Mouse (Mus musculus): ENCODE measurements around the gene Zscan2.
A peak's percentile ranks its signal among the peaks of the same experiment; 100 is the strongest.

The Zscan2 gene

DNA sequence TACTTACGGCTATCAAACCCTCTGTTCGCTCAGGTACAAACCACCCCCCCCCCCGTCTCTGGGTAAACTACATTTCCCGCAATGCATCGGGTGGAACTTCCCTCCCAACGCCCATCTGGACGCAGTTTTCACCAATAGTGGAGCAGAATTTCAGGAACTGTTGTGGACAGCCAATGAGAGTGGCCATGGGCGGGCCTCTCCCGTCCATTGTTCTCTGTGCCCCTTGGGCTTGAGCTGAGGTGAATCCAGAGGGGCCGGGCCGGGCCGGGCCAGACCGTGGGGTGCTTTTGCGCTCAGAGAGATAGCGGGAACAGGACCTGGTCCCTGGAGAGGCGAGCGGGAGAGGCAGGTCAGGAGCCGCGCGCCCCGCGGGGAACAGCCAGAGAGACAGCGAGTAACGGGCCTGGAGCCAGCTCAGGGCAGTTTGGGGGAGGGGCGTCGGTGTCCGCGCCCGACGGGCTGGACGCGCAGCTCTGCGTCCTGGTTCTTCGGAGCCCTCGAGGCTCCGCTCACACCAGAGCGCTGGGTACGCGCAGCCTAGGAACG is at the start of gene Zscan2:
Gene Zscan2 (plus strand): TSS at position 192 of the 546 bp plus-strand sequence.
- peak; percentile 95 for DNase-seq (ENCODE audit: low spot score)

DNA sequence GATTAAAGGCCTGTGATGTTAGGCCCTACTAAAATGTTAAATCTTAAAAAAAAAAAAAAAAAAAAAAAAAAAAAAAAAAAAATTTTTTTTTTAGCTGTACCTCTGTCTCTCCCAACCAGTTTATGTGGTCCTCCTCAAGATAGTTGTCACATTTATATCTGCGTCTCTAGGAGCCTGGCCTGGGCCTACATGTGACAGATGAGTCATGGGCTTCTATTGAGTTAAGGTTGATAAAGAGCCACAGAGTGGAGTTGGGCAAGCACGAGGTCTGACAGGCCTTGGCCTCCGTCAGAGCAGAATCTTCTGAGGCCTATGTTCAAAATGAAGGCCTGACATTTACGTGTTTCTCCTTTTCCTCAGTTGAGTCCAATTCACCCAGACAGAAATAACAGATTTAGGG is 47.3 kb upstream of the Zscan2 start:
- DNase-seq (ENCODE audit: low spot score) = no peak

DNA sequence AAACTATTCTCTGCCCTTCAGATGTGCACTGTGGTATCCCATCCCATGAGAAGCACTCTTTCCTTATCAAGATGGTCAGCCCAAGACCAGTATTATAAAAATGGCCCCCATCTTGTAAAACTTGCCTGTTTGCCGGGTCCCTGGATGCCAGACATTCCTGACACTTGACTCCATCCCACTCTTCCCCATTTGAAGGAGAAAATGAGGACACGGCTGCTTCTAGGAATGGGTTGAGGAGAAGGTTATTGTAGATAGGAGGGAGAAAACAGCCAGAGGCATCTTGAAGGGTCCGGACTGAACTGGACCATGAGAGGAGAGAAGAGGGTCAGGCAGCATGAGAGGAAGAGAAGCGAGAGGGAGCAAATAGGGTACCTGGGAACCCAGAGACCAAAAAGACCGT is 44.1 kb upstream of the Zscan2 start:
- no peak for DNase-seq (ENCODE audit: low spot score)

DNA sequence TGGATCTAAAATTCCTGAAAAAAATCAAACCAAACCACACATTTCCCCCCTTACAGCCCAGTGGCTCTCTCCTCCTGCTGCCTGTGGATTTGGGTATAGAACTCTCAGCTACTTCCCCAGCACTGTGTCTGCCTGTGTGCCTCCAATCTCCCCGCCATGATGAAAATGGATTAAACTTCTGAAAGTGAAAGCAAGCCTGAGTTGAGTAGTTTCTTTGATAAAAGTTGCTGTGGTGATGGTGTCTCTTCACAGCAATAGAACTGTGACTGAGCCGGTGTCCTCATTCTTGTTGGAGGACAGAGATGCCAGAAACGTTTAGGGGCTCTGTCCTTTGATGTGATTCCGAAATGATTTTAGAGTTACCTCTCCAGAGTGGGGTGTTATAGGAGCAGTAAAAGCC is 39.9 kb upstream of the Zscan2 start:
- DNase-seq (ENCODE audit: low spot score) = no peak

DNA sequence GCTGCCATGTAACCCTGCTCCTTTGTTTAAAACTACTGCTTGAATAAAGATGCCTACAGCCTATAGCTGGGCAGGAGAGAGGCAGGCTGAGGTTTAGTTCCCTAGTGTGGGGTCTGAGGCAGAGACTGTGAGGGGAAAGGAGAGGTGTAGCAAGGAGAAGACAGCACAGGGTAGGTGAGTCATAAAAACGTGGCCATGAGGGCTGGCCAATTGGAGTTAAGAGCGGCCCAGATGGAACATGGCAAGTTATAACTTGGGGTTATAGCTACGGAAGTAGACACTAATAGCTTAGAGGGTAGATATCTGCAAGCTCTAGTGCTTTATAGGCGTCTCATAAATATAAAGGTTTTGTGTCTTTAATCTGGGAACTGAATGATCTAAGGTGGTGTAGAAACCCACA is 37.5 kb upstream of the Zscan2 start:
- DNase-seq (ENCODE audit: low spot score) = no peak

DNA sequence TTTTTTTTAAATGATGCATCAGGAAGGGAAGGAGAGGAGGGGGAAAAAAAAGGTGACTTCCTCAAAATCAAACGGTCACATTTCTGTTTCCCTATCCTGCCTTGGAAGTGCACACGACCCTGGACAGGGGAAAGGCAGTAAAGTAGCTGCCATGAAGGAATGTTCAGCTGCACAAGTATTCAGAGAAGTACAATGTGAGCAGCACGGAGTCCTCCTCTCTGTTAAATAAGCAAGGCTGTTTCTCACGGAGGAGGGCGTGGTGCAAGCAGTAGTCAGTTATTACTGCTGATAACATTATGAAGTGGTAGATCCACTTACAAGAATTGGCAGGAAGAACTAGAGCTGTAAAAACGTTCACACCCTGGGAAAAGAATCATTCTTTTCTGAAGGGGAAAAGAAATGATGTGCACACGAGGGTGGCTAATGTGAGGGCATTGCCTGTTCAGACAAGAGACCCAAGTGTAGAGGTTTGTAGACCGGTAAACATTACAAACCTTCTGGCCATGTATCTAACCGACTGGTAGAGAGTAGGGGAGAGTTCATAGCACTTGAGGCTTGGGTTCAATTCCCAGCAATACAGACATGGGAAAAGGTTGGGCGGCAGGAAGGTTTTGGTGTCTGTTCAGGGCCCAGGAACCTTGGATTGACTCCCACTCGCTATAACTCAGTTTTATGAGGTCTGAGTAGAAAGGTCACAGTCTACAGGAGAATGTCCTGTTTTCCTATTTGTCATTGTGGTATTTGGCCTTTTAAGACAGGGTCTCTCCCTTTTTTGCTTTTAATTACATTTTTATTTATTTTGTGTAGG is 36.6 kb upstream of the Zscan2 start:
- DNase-seq (ENCODE audit: low spot score) = no peak

DNA sequence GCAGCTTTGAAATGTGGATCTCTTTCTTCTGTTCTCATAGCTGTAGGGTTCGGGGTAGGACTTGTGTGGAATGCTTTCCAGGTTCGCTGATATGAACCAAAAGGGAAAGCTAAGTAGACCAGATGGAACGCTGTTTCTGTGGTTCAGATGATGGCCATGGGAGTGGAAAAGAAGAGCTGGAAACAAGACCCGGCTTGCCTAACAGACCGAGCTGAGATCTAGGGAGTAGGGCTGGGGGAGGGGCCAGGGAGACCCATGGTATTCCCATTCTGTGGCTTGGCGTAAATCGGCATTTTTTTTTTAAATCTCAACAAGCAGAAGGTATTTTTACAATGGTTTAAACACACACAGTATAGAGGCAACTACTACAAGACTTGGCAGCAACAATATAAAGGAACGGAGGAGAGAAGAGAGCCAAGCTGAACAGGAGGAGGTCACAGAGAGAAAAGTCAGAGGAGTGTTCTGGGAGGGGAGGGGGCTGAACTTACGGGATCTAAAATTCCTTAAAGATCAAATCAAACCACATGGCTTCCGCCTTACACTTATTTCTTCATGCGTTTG is 34.8 kb upstream of the Zscan2 start, which contains the start of gene Iqgap1:
Gene Iqgap1 (minus strand): TSS at position 132 of the 561 bp plus-strand sequence.
- no peak for DNase-seq (ENCODE audit: low spot score)

DNA sequence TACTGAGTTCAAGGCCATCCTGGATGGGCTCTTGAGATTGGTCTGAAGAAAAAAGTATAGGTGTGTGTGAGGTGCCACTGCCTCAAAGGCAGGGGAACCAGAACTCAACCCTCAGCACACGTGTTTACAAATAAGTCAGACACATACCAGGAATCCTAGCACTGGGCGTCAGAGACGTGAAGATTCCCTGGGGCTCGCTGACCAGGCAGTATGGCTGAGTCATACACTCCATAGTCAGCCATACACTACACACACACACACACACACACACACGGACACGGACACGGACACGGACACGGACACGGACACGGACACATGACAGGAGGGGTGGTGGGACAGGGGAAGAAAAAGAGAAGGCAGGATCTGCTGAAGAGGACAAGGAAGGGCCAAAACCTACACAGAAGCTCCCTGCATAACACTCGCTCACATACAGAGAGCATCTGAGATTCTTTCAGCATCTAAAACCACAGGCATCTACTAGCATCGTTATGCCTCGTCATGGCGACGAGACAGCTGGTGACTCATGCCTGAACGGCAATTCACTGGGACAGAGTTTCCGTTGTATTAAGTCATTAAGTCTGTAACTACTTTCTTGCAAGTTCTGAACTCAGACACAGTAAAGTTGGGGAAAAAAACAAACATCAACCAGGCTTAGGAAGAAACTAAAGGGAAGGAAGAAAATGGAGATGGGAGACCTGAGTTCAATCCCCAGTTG is 32.4 kb upstream of the Zscan2 start:
- no peak for DNase-seq (ENCODE audit: low spot score)

DNA sequence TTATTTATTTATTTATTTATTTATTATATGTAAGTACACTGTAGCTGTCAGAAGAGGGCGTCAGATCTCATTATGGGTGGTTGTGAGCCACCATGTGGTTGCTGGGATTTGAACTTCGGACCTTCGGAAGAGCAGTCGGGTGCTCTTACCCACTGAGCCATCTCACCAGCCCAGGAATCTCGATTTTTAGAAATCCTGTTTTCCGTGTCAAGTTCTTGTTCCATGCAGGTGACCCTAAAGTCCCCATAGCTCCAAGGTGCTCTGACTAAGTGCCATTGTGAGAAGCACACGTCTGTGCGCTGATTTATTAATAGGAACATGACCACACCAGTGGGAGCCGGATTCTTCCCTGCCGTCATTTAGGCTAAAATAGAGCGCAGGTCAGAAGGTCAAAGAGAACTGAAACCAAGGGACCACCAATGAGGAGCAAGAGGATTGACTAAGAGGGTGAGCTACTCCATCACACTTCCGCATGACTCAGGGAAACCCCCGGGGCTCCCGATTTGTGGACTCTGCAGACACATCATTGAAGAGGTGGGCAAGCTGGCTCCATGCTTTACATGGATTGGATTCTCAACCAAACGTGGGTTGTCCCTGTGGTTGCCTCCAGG is 30.4 kb upstream of the Zscan2 start:
- no peak for DNase-seq (ENCODE audit: low spot score)

DNA sequence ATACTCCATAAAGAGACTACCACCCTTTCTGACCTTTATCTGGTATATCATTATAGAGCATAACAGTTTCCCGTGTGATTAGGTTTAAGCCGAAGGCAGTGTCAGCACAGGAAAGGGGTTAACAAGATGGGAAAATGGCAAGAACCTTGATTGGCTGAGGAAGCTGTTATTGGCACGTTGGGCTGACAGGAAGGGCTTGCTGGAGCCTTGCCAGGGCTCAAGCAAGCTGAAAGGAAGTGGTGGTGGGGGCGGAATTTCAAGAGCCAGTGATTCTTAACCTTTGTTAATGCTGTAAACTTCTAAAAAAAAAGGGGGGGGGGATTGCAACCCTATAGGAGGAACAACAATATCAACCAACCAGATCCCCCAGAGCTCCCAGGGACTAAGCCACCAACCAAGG is 28.5 kb upstream of the Zscan2 start:
- DNase-seq (ENCODE audit: low spot score) = no peak

DNA sequence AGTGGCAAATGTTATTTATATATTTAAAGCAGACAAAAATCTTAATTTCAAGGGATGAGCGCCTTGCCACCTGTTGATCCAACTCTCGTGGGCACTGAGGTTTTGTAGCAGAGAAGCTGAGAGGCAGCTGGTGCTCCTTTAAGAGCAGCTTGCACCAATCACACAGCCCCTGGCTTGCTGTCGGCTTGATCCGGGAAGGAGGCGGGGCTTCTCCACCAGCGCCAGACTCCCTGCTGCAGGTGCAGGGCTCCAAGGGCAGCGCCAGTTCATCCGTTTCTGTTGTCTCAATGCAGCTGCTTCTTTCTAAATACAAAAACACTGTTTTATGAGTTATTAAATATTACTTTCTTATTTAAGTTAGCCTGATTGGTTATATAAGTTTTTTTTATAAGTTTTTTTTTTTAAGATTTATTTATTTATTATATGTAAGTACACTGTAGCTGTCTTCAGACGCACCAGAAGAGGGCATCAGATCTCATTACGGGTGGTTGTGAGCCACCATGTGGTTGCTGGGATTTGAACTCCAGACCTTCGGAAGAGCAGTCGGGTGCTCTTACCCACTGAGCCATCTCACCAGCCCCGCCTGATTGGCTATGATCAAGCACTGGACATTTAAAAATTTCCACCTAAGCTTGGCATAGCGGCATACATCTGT is 27.6 kb upstream of the Zscan2 start:
- DNase-seq (ENCODE audit: low spot score) = peak; percentile 77

DNA sequence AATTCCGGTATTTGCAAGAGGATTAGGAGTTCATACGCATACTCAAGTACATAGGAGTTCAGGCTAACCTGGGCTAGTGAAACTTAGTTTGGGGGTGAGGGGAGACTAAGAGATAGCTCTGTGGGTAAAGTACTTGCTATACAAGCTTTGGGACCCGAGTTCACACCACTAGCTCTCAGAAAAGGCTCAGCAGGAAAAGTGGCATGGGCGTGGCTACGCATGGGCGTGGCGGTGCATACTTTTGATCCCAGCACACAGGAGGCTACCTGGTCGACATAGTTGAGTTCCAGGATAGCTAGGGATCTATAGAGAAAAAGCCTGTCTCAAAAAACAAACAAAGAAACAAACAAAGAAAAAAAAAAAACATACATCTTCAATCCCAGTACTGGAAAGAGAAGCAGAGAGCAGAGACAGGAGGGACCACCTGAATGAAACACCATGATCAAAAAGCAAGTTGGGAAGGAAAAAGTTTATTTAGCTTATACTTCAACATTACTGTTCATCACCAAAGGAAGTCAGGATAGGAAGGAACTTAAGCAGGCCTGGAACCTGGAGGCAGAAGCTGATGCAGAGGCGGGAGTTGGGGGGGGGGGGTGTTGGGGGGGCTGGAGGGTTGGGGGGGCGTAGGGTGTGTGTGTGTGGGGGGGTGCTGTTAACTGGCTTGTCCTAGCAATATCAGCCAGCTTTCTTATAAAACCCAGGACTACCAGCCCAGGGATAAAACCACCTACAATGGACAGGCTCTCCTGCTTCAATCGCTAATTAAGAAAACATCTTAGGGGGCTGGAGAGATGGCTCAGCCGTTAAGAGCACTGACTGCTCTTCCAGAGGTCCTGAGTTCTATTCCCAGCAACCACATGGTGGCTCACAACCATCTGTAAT is 26.8 kb upstream of the Zscan2 start:
- DNase-seq (ENCODE audit: low spot score) = no peak

DNA sequence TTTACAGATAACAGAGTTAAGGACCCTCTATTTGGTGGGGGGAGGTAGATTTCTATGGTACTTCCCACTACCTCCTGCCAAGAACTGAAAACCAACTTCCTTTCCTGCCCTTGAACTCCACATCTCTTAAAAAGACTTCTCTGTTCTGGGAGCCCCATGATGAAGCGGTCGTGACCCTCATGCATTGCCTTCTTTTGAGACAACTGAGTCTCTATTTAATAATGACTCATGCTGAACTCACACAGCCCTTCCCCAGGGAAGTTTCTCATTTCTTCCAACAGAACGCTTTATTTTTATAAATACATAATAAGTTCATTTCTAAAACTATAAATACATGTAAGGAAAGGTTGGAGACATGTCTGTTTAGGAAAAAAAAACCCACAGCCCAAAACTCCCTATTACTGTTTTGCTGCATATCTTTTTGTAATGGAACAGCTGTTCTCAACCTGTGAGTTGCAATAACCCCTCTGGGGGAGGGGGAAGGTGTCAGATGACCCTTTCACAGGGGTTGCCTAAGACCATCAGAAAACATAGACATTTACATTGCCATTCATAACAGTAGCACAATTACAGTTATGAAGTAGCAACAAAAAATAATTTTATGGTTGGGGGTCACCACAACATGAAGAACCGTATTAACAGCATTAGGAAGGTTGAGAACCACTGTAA is 24.6 kb upstream of the Zscan2 start:
- no peak for DNase-seq (ENCODE audit: low spot score)

DNA sequence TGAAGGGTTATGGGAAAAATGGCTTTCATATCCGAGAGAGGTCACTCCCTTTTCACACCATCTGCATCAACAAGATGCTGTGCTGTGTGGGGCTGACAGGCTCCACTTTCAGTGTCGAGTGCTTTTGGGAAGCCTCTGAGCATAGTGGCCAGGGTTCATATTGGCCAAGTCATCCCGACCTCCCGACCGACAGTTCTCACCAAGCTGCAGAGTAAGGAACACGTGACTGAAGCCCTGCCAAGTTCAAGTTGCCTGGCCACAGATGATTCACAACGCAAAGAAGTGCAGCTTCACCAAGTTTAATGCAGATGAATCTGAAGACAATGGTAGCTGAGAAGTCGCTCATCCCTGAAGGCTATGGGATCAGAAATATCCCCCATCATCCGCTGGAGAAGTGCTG is 23.0 kb upstream of the Zscan2 start:
- DNase-seq (ENCODE audit: low spot score) = no peak

DNA sequence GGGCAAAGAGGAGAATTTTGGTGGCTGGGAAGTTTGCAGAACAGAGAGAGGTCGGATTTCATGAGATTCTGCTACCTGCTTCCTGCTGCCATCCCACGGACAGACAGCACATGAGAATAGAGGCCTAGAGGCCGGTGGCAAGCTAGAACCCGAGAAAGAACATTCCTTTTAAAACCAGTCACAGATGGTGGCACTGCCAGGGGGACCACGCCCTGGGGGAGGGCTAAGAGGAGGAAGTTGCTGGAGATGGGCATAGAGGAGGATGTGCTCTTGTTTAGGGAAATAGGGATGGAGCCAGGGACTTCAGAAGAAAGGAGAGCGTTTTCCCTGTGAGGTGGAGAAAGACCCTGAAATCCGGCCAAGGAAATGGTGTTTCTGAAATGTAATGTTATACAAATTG is 22.5 kb upstream of the Zscan2 start:
- DNase-seq (ENCODE audit: low spot score) = no peak

DNA sequence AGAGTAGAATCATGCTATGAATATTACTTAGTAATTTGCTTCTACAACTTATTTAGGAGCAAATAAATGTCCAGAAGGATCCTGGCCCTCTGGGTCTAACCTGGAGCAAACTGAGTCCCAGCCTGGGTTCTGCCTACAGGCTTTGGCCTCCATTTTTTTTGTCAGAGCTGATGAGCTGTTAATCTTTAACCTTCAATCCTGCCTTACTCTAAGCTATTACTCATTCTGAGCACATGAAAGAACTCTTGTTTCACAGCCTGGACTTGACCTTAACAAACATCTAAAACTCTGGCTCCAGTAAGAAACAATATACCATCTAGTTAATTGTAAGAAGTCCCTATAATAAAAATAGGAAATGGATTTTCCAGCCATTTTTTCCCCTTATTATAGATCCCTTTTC is 21.0 kb upstream of the Zscan2 start:
- no peak for DNase-seq (ENCODE audit: low spot score)

DNA sequence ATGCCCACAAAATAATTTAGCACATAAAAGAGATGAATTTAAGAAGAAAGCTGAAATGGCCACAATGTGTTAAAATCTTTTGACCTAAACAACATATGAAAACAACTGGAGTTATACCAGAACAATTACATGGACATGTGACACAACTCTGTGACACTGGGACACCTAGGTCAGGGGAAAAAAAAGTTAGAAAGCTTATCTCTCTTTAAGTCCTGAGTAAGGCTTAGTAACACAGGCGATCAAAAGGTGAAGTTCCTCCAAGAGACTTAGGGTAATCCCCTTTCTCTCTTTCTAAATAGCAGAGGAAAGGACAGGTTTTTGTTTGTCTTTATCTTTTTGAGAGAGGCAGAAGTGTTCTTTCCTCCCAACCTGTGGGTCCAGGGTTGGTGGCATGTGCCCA is 20.5 kb upstream of the Zscan2 start:
- no peak for DNase-seq (ENCODE audit: low spot score)

DNA sequence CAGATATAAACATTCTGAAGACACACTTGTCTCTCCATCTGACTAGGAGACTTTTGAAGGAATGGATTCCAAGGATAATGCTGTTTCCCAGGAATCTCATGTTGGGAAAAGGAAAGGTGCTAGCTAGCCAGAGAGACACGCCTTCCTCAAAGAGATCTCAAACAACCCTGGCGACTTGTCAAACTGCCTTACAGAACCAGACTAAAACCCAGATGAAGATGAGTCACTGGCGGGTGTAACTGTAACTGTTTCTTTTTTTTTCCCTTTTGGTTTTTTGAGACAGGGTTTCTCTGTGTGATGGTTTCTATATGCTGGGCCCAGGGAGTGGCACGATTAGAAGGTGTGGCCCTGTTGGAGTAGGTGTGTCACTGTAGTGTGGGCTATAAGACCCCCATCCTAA is 19.8 kb upstream of the Zscan2 start:
- no peak for DNase-seq (ENCODE audit: low spot score)

DNA sequence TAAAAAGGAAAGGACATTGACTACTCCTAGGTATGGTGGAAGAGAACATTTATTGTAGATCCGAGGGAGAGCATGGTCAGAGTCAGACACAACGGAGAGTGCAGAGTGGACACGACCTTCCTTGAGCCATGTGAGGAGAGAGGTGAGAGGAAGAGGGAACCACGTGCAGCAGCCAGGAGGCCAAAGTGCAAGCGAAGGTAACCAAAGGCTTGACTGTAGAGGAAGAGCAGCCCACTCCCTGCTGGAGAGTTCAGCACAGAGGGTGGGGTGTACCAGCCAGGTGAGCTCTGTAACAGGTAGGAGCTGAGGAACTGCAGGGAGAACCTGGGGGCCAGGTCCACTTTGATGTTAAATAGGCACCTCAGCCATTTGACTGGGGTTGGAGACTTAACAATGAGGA is 18.6 kb upstream of the Zscan2 start:
- no peak for DNase-seq (ENCODE audit: low spot score)

DNA sequence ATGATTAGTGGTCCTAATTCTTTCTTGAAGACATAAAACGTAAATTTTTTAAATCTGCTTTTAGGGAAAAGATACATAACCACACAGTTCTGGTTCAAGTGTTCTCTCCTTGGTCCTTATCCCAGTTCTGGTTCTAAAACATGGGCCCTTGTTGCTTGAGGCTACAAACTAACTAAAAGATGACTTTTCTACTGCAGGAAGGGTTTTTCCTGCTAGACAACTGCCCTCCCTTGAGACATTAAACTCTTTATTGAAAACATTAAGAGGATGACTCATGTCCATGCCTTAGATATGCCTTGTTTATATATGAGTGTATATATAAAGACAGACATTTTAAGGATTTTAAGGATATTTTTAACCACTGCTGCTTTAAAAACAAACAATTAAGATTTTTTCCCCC is 17.5 kb upstream of the Zscan2 start:
- DNase-seq (ENCODE audit: low spot score) = no peak
